Mouse (Mus musculus) spleen, postnatal 4 days (tissue): Measurements from ENCODE around the gene Rab7b.

ENCODE experiments used
- DNase-seq, 2 experiments: peaks; one replicate each; pipeline ENCODE4 v3.0.0; 2022; ENCODE audit warnings: low spot score in 2 of 2

Rab7b gene

GRCm38 (mm10) chr1:131688475-131688874 is at the start of gene Rab7b:
TSS of gene Rab7b (plus strand) at chr1:131688695.
- no peak for DNase-seq

- DNase-seq, result peak in 1 of 2 experiments; percentile 47
Observed at GRCm38 (mm10) chr1:131640062-131640461, 48.4 kb upstream of the Rab7b start.

DNA sequence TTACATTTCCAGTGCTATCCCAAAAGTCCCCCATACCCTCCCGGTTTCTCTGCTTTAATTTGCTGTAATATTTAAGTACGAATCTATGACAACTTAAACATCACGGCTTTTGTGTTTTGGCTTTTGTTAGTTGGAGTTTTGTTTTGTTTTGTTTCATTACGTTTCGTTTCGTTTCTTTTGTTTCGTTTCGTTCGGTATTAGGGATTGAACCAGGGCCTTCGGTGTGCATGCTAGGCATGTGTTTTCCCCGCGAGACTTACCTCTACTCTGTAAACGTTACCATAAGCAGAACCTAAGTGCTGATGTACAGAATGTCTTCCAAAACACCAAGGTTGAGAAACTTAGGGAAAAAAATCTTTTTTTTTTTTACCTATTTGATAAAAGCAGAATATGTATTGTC is 46.9 kb upstream of the Rab7b start:
- peak in 1 of 2 experiments; percentile 30 for DNase-seq

DNA sequence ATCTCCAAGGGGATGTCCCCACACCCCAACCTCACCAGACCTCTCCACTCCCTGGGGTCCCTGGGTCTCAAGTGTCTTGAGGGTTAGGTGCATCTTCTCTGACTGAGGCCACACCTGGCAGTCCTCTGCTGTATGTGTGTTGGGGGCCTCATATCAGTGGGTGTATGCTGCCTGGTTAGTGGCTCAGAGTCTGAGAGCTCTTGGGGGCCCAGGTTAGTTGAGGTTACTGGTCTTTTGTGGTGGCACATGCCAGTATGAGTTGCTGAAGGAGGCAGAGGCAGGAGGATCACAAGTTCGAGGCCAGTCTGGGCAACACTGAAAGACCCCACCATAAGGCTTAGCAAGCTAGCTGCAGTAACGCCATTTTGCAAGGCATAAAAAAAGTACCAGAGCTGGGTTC is 46.2 kb upstream of the Rab7b start:
- peak in 1 of 2 experiments; percentile 57 for DNase-seq

DNA sequence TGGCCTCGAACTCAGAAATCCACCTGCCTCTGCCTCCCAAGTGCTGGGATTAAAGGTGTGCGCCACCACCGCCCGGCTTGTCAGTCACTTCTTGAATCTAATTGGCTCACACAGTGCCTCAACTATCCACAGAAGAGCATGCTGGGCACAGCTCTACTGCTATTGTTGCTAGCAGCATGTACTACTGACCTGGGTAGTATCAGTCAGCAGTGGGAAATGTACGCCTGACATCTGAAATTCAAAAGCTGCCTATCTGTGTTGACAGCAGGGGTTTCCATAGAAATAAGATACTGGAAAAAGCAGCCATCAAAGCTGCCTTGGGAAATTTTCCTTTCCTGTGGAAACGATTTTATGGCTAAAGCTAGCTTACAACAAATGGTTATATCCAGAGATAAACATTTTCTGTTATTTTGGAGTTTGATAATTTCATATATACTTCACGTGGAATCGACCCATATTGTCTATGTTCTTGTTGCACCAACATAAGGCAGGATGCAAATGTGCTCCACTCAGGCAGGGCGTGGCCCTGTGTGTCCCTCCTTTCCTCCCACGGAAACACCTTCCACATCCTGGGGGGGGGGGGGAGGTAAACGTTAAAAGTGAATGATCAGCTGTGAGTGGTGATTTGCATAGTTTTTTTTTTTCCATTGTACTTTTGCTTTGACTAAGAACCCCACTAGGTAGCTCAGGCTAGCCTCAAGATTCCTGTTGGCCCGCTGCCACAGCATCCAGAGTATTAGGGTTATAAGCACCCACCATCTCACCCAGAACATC is 35.6 kb upstream of the Rab7b start:
- peak in 1 of 2 experiments; percentile 55 for DNase-seq

DNA sequence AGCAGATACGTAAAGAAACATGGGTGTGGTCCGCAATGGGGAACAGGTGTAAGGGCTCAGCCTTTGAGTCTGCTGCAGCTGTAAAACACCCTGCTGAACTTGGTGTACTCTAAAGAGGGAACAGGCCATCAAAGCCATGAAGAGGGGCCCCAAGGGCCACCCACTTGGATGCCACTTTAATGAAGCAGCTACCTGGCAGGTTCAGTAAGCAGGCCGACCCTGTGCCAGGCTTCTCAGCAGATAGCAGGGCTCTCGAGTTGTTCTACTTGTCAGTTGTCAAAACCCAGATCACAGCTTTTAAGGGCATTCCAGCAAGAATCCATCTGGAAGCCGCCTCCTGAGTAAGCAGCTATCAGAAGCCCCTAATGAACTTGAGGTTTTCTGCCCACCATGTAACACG is 32.9 kb upstream of the Rab7b start:
- DNase-seq, result peak; percentile 12 to 58

- DNase-seq, result peak; percentile 93 to 98
Observed at GRCm38 (mm10) chr1:131657945-131658354, 30.5 kb upstream of the Rab7b start.

DNA sequence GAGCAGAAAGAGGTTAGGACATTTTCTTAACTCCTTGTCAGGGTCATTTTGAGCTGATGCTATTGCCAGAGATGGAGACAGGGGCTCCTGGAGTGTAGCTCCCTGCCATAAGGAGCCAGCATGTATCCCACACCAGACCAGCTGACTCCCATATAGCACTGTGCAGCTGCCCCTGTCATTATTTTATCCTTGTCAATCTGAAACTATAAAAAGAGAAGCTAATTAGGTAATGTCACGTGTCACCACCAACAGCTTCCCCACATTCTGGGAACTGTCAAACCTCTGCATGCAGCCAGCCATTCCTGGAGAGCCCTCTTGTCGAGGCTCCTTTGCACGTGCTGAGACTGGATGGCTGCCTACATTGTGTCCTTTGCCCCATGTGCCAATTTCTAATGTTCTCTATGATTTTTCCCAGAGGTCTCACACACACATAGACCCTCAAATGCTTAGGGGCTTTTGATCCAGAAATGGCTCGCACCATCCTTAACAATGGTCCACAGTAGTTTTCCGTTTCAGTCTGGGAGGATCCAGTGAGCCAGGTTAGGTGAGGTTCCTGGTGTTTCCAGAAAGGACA is 28.9 kb upstream of the Rab7b start:
- DNase-seq, result peak in 1 of 2 experiments; percentile 62

DNA sequence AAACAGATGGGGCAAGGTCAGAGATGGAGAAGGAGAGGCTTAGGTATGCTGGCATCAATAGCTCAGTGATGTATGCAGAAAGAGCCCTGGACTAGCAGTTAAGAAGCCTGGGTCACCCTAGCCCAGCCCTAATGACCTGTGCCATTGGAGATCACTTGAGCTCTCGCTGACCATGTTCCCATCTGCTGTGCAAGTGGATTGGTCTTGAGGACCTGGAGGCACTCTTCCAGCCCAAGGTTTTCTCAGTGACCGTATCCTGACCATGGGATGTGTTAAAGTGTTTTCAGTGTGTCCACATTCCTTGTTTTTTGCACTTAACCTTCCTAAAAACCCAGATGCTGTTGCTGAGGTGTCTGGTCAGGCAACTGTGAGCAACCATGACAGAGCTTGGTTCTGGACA is 28.2 kb upstream of the Rab7b start:
- DNase-seq, result peak in 1 of 2 experiments; percentile 63

DNA sequence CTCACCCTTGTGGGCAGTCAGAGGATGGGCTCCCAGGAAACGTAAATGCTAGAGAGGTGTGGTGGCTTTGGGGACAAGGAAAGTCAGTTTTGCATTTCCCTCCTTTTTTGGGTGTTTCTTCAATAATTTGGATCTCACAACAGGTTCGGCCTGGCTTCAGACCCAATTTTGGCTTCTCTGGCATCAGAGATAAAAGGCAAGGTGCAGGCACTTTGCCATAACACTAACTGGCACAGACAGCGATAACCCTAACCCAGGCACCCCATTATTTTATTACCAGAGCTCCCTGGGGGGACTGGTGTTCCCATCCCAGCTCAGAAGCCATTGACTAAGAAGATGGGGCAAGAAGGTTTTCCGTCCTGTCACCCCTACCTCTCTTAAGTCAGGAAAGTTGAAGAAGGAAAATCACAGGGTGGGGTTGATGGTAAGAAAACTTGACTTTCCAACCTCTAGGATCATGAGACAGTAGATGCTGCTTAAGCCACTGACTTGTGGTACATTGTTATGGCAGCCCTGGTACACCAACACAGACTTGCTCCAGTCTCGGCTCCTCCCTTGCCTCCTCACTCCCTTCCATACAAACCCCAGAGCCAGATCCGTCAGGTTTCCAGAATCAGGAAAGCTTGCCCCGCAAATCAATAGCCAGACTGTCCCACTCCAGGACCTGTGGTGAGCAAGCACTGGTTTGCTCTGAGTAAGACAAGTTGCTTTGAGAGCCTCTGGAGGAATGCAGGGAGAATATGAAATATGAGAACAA is 27.6 kb upstream of the Rab7b start:
- peak; percentile 67 to 69 for DNase-seq

- DNase-seq, result peak; percentile 60 to 79
Observed at GRCm38 (mm10) chr1:131661749-131662148, 26.7 kb upstream of the Rab7b start.

DNA sequence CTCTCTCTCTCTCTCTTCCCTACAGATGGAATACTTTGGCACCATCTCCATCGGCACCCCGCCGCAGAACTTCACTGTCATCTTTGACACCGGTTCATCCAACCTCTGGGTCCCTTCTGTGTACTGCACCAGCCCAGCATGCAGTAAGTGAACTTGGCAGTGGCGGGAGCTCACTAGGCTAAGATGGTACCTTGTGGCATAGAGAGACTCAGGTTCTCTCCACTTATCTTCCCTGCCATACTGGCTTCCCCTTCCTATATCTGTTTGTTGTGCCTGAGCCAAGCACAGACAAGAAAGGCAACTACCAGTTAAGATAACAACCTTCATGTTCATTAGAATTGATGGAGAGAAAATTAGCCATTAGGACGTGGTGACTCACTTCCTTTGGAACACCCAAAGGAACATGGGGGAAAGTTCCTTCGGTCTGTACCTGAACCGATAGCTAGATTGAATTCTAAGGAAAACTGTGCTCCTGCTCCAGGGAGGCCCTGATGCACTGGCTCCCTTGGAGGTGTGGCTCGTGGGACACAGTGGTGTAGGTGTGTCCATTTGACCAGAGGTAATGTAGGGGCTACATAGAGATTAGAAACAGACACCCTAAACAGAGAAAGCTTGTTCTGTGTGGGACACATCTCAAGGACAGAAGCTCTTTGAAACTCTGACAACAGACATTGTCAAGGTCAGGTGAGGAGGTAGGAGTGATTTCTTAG is 25.1 kb upstream of the Rab7b start:
- DNase-seq, result peak; percentile 56 to 72

- peak in 1 of 2 experiments; percentile 61 for DNase-seq
Observed at GRCm38 (mm10) chr1:131664136-131664535, 24.4 kb upstream of the Rab7b start.

DNA sequence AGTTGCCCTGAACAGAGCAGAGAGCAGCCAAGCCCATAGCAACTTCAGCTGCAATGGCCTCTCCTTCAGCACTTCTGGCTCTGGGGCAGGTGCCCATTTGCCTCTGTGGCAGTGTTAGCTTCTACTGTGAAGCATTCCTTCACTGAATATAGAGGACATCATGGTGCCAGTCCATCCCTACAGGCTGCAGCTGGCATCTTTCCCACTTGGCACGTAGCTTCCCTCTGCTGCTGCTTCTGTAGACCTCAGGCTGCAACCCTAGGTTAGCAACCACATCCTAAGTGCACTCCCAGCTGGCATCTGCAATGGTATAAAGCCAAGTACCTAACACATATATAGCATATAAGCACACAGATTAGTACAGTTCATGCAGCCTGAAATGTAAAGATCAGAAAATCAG is 22.6 kb upstream of the Rab7b start:
- no peak for DNase-seq

DNA sequence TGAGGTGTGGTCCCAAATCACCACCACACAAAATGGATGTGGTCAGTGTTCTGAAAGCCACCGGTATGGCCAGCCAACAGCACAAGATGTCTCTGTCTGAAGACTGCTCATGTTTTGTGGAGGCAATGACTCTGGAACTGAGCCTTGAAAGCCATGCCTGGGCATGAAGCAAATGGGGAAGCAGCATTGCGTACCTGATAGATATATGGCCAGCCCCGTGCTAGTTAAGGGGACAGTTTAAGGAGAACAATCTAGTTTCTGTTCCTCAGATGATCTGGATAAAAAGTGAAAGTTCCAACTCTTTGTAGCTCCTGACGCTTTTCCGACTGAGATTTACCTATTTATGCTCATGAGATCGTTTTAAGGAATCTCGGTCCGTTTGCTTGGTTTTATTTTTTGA is 17.4 kb upstream of the Rab7b start:
- DNase-seq, result no peak

DNA sequence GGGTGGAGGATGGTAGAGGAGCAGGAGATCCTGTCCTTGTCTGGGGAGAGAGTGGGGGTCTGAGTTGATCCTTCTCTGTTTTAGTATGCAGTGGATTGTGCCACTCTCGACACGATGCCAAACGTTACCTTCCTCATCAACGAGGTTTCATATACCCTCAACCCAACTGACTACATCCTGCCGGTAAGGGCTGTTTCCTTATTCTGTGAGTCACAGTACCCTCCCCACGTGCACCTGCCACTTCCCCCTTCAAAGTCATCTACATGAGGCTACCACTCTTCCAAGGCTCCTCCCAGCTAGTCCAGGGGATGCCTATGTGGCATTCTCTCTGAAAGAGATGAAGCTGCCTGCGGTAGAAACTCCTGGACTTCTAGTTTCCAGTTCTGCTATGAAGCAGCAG is 16.1 kb upstream of the Rab7b start:
- DNase-seq, result no peak

DNA sequence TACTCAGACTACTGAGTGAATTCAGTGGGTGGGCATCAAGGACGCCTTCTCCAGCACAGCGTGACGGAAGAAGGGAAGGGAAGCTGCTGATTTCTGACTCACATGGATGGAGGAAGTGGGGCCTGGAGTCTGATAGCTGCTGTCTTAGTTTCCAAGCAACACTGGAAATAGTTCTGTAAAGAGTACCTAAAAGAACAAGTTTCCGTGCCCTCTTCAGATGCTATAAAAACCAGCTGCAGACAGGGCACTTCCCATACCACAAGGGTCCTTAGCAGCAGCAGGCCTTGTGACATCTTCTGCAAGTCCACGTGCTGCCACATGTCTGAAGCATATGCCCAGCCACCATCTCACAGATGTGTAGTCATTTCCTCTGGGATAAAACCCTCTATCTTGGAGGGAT is 8.9 kb upstream of the Rab7b start:
- DNase-seq, result no peak

DNA sequence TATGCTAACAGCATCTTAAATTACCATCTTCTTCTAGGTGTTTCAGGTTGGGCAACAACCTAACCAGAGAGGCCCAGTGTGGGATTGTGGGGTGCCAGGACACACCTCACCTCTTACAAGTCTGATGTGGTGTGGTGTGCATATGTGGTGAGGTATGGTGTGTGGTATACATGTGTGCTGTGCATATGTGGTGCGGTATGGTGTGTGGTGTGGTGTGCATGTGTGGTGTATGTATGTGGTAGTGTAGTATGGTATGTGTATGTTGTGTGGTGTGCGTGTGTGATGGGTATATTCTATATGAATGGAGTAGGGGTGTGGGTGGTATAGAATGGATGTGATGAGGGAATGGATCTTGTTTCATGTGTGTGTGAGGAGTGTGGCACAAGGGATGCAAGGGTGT is 756 bp upstream of the Rab7b start:
- no peak for DNase-seq

GRCm38 (mm10) chr1:131689016-131689415 is 521 bp downstream of the Rab7b start:
- no peak for DNase-seq

DNA sequence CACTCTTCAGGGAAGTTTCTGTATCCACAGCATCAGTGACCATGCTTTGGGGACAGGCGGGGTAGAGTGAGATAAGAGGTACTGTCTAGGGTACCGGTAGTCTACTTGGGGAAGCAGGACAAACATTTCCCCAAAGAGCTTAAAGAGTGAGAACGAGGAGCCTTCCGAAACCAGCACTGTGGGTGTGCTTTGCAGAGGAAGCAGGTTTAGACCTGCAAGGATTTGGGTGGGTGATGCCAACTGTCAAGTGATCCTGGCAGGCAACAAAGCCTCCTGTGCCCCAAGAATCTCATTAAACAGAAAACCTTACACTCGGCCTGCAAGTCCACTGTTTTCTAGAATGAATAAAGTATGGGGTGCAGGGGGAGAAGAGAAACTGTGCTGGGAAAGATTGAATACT is 1.4 kb downstream of the Rab7b start:
- no peak for DNase-seq

GRCm38 (mm10) chr1:131690435-131690834 is 1.9 kb downstream of the Rab7b start:
- no peak for DNase-seq

DNA sequence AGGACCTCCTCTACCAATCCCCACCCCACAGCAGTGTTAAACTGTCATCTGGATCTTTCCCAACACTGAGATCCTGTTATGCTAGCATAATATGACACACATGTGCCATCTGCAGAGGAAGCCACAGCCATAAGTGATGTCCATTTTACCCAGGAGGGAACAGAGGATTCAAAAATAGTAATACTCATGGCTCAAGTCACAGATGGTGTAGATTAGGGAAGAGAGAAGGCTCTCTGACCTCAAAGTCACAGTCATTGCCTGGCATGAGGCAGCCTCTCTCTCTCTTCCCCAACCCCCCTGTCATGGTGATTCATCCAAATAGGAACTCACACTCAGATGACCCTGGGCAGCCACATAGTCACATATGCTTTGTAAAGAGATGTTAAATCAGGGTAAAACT is 2.9 kb downstream of the Rab7b start:
- DNase-seq, result no peak
